Mouse (Mus musculus) erythroblast, embryonic 14.5 days (primary cell): Measurements from ENCODE around the gene Nell2.

Source experiments
- GATA1 ChIP-seq: IDR thresholded peaks from 2 replicates; pipeline ENCODE4 v1.6.1; 2012; ENCODE audit warnings: low read length, inconsistent platforms, mixed read lengths
- TAL1 ChIP-seq: IDR thresholded peaks from 3 replicates; pipeline ENCODE4 v1.6.1; 2012; ENCODE audit warnings: low read length, inconsistent platforms, mixed read lengths

DNA sequence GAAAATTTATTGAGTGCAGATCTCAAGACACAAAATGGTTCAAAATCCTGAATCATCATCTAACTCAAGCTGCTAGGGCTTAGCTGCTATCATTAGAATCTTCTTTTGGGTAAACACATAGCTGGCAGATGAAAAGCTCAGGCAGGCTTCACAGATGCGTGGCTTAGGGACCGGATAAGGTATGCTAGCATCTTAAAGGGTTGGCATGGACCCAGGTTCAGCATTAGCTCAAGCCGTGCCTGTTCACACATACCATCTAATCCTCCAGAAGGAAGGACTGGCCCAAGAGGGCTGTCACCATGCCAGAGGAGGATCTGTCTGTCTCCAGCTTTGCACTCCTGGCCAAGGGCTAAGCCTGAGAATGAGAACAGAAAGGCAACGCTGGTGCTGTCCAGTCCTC, 8.4 kb upstream of the Nell2 start:
- TF ChIP-seq GATA1 (no peak), TAL1 (no peak)
